Mouse (Mus musculus) gastrocnemius, adult 2 months (tissue): ENCODE measurements around the gene Gse1. TPM values are rescaled to one million over a fixed set of nuclear protein-coding genes. Genes with fewer than 3 reads are reported as not detected.
A peak's percentile ranks its signal among the peaks of the same experiment; 100 is the strongest.

Experiments used
- DNase-seq: peaks from one replicate; pipeline ENCODE4 v3.0.0; 2022
- H3K27ac ChIP-seq: fragments of 200-600 bp; 2 replicates; pipeline ENCODE4 v1.8.1; 2022; ENCODE audit warnings: mild to moderate bottlenecking
- H3K4me3 ChIP-seq: fragments of 200-600 bp; 2 replicates; pipeline ENCODE4 v1.8.1; 2022; ENCODE audit warnings: mild to moderate bottlenecking, moderate library complexity
- CTCF ChIP-seq: fragments of 200-600 bp; IDR thresholded peaks from 2 replicates; pipeline ENCODE4 v1.8.1; 2022; ENCODE audit warnings: antibody characterized with exemption, mild to moderate bottlenecking, moderate library complexity
- intact Hi-C: fragments of 180-260 bp; cut with DNase I; formaldehyde crosslinking; loops from one replicate; pipeline ENCODE4 v1.15.1; 2025
- total RNA-seq, 2 experiments: library from RNA; stranded (reverse); gene quantifications; 2 replicates each; pipeline ENCODE4 v1.2.3; 2021

Gse1 gene
- total RNA-seq, 2 experiments from 2014 or later = 26.5 to 37.3 TPM

GRCm38 (mm10) chr8:120213939-120214338, 14.3 kb upstream of the Gse1 start:
- intact Hi-C loops = loop anchor here (1.0 to 10.0 kb wide), 2 partner anchors 14 to 51 kb away; partner anchors contain the start of gene Gse1
- Histone ChIP-seq H3K4me3 (no peak overlapping the region), H3K27ac (peak overlapping the region; percentile 75)
- no peak for TF ChIP-seq CTCF
- peak; percentile 93 for DNase-seq

- Histone ChIP-seq H3K4me3 (no peak overlapping the region), H3K27ac (peak overlapping the region; percentile 78)
- intact Hi-C loops = loop anchor here (10.0 kb wide), 1 partner anchor 49 kb away; no protein-coding TSS in a partner anchor
- peak; percentile 82 for DNase-seq
- no peak for TF ChIP-seq CTCF
These were observed 12.7 kb upstream of the Gse1 start for GRCm38 (mm10) chr8:120215416-120216141.

GRCm38 (mm10) chr8:120216855-120217830, 11.1 kb upstream of the Gse1 start:
- DNase-seq = peak; percentile 70
- H3K4me3 ChIP-seq = no peak overlapping the region
- no peak for TF ChIP-seq CTCF
- H3K27ac ChIP-seq = peak overlapping the region; percentile 72
- intact Hi-C loops = loop anchor here (10.0 kb wide), 1 partner anchor 48 kb away; no protein-coding TSS in a partner anchor

- no peak overlapping the region for H3K4me3 ChIP-seq
- no peak for DNase-seq
- TF ChIP-seq CTCF = no peak
- no peak overlapping the region for H3K27ac ChIP-seq
- intact Hi-C loops = no loop called here
These were observed 5.7 kb upstream of the Gse1 start for GRCm38 (mm10) chr8:120222548-120222947.

- Histone ChIP-seq H3K27ac (peak overlapping the region; percentile 57), H3K4me3 (no peak overlapping the region)
- intact Hi-C loops = loop anchor here (5.0 kb wide), 1 partner anchor 37 kb away; no protein-coding TSS in a partner anchor
- no peak for DNase-seq
- no peak for TF ChIP-seq CTCF
These were observed 3.5 kb upstream of the Gse1 start for GRCm38 (mm10) chr8:120224521-120225420.

GRCm38 (mm10) chr8:120225421-120226151, 2.7 kb upstream of the Gse1 start:
- Histone ChIP-seq H3K27ac (peak overlapping the region; percentile 57), H3K4me3 (no peak overlapping the region)
- DNase-seq = peak; percentile 28
- no peak for TF ChIP-seq CTCF
- intact Hi-C loops = loop anchor here (5.0 kb wide), 1 partner anchor 38 kb away; no protein-coding TSS in a partner anchor

- Histone ChIP-seq H3K27ac (peak overlapping the region; percentile 84), H3K4me3 (no peak overlapping the region)
- intact Hi-C loops = loop anchor here (5.0 kb wide), 1 partner anchor 40 kb away; no protein-coding TSS in a partner anchor
- DNase-seq = peak; percentile 34
- no peak for TF ChIP-seq CTCF
These were observed 1.3 kb upstream of the Gse1 start for GRCm38 (mm10) chr8:120226700-120227577.

- H3K27ac ChIP-seq = peak overlapping the region; percentile 84
- peak overlapping the region; percentile 83 for H3K4me3 ChIP-seq
- intact Hi-C loops = loop anchor here (5.0 kb wide), 1 partner anchor 40 kb away; no protein-coding TSS in a partner anchor
- no peak for TF ChIP-seq CTCF
- no peak for DNase-seq
These were observed 729 bp upstream of the Gse1 start for GRCm38 (mm10) chr8:120227578-120227876.

GRCm38 (mm10) chr8:120228781-120229573, 721 bp downstream of the Gse1 start:
- peak; percentile 75 for DNase-seq

More at GRCm38 (mm10) chr8:120228781-120229573, 721 bp downstream of the Gse1 start:
- peak overlapping the region; percentile 84 for H3K27ac ChIP-seq
- intact Hi-C loops = loop anchor here (1.0 to 5.0 kb wide), 2 partner anchors 15 to 42 kb away; no protein-coding TSS in a partner anchor
- H3K4me3 ChIP-seq = peak overlapping the region; percentile 83
- TF ChIP-seq CTCF = no peak
